In genomic region chr9:9372594-9372993, GRCm38 (mm10) we compare ENCODE assay signal across 10 mouse cellular contexts.
A peak's percentile ranks its signal among the peaks of the same experiment; 100 is the strongest.
DNase-seq lines count a peak whose midpoint lies in the region; ATAC-seq lines count a peak whose summit lies in the region.
"Had no signal": no experiment of that assay in that cellular context is flagged by ENCODE, and none has a peak within 500 bp of the region (broad histone marks: within the 10 kb centered on the region; RNA-seq: fewer than 3 reads in every experiment).

No protein-coding gene starts in this region.

- H3K27me3 ChIP-seq in intestine, embryonic 14.5 days (replicated peaks; ENCODE audit: control insufficient read depth, insufficient read depth, low read length): no peaks in the 10 kb centered on the region
- H3K27me3 ChIP-seq: liver, embryonic 15.5 days; neural tube, embryonic 12.5 days had no signal

- H3K27ac ChIP-seq in intestine, embryonic 14.5 days (ENCODE audit: low read depth): no peak overlapping the region
- H3K27ac ChIP-seq: liver, embryonic 15.5 days; neural tube, embryonic 12.5 days had no signal

- H3K36me3 ChIP-seq in intestine, embryonic 14.5 days (ENCODE audit: control insufficient read depth, insufficient read depth, low read length): no peaks in the 10 kb centered on the region
- H3K36me3 ChIP-seq: liver, embryonic 15.5 days; neural tube, embryonic 12.5 days had no signal

- no peak overlapping the region for H3K4me2 ChIP-seq in intestine, embryonic 14.5 days (ENCODE audit: low read length)
- H3K4me2 ChIP-seq: liver, embryonic 15.5 days; neural tube, embryonic 12.5 days had no signal

- intact Hi-C loops in heart, postnatal 25 days (cut with DNase I): loop anchor here (10.0 kb wide), 1 partner anchor 1768 kb away; no protein-coding TSS in a partner anchor

- H3K4me1 ChIP-seq in intestine, embryonic 14.5 days (replicated peaks; ENCODE audit: control insufficient read depth, insufficient read depth, low read length): no peaks in the 10 kb centered on the region
- H3K4me1 ChIP-seq: liver, embryonic 15.5 days; neural tube, embryonic 12.5 days had no signal

- no peak overlapping the region for H3K4me3 ChIP-seq in intestine, embryonic 14.5 days (ENCODE audit: low read depth, low read length)
- H3K4me3 ChIP-seq: liver, embryonic 15.5 days; neural tube, embryonic 12.5 days had no signal

- H3K9me3 ChIP-seq in intestine, embryonic 14.5 days (ENCODE audit: control insufficient read depth, low read length): no peaks in the 10 kb centered on the region
- H3K9me3 ChIP-seq: liver, embryonic 15.5 days; neural tube, embryonic 12.5 days had no signal

- DNase-seq in heart, postnatal 4 days: peak; percentile 7
- DNase-seq in heart, postnatal 25 days (ENCODE audit: low spot score): no peak
- peak; percentile 14 for DNase-seq in retina, embryonic 14.5 days (ENCODE audit: low spot score)
- no peak for DNase-seq in retina, postnatal 1 day
- no peak for DNase-seq in intestine, embryonic 14.5 days (ENCODE audit: low spot score)
- DNase-seq in telencephalon, adult 2 months (ENCODE audit: low read depth, low spot score): peak; percentile 28

- 24% methylated on average over 1 of the region's 1 CpGs for WGBS in intestine, embryonic 14.5 days

- H3K9ac ChIP-seq in intestine, embryonic 14.5 days (ENCODE audit: low read length): no peak overlapping the region
- H3K9ac ChIP-seq: liver, embryonic 15.5 days; neural tube, embryonic 12.5 days had no signal

- ATAC-seq in intestine, embryonic 14.5 days (replicated peaks; ENCODE audit: low FRiP score, low TSS enrichment, low read depth): peak; percentile 32
- no peak for ATAC-seq in activated CD4-positive, CD25-positive, alpha-beta regulatory T cell, adult 4 months
- ATAC-seq in erythroid progenitor cell, adult 5-6 weeks (replicated peaks; ENCODE audit: low FRiP score, poor library complexity, severe bottlenecking): no peak

Comparison
In these comparisons a context has a peak if more than half of its experiments do, and no peak if none do; other contexts are left out.
1. DNase-seq: peak in heart, postnatal 4 days (single experiment), retina, embryonic 14.5 days (single experiment) and telencephalon, adult 2 months (single experiment); none in heart, postnatal 25 days (single experiment), retina, postnatal 1 day (single experiment) and intestine, embryonic 14.5 days (single experiment).